Mouse (Mus musculus): ENCODE results near the gene Gm20388. TPM values are rescaled to one million over a fixed set of nuclear protein-coding genes. Genes with fewer than 3 reads are reported as not detected.

The Gm20388 gene
- polyA plus RNA-seq, 1 experiment from 2014 or later: not detected

- Histone ChIP-seq H3K4me2 (replicated peaks) (no peak overlapping the region), H3K4me3 (no peak overlapping the region), H3K27me3 (no peaks in the 10 kb centered on the region; the same call in 1 of the 2 replicates), H3K27ac (replicated peaks) (no peak overlapping the region), H3K9ac (replicated peaks) (no peak overlapping the region), H3K9me3 (no peaks in the 10 kb centered on the region), H3K4me1 (peaks cover 18% of the 10 kb centered on the region), H3K36me3 (no peaks in the 10 kb centered on the region)
- WGBS: 85% methylated on average over 4 of the region's 4 CpGs
- ATAC-seq (replicated peaks): no peak
Observed at GRCm38 (mm10) chr8:123329350-123329749, 3418.7 kb downstream of the Gm20388 start.

DNA sequence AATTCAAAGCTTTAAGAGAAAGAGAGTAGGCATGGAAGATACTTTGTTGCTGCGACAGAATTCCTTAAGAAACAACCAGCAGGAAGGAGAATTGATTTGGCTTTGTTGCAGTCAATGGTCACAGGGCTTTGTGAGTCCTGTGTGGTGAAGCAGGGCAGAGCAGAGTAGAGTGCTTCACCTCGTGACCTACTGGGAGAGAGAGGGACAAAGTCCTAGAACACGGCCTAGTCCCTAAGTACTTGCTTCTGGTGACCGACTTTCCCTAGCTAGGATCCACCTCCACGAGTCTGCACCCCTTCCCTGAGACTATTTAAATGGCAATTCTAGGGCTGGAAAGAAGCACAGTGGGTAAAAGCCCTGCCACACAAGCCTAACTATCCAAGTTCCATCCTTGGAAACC, 3419.3 kb downstream of the Gm20388 start:
- Histone ChIP-seq H3K9me3 (no peaks in the 10 kb centered on the region), H3K4me3 (no peak overlapping the region), H3K36me3 (no peaks in the 10 kb centered on the region), H3K27me3 (no peaks in the 10 kb centered on the region; the same call in 1 of the 2 replicates), H3K9ac (replicated peaks) (no peak overlapping the region), H3K4me1 (peaks cover 24% of the 10 kb centered on the region), H3K27ac (replicated peaks) (no peak overlapping the region), H3K4me2 (replicated peaks) (no peak overlapping the region)
- WGBS: 76% methylated on average over 5 of the region's 5 CpGs
- no peak for ATAC-seq (replicated peaks)

DNA sequence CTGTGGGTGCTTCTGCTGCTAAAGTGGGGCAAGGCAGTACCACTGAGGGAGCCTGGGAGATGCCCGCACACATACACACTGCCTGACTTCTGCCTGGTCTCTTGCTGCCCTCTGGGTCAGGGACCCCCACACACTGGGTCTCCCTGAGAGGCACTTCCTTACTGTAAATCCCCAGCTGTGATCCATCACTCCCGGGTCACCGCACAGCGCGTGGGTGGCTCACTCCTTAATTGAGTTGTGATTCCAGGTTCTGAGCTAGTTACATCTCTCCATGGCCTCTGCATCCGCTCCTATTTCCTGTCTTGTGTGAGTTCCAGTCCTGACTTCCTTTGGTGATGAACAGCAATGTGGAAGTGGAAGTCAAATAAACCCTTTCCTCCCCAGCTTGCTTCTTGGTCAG, 3420.1 kb downstream of the Gm20388 start:
- Histone ChIP-seq H3K36me3 (no peaks in the 10 kb centered on the region), H3K9me3 (no peaks in the 10 kb centered on the region), H3K4me1 (peaks cover 29% of the 10 kb centered on the region), H3K4me2 (replicated peaks) (no peak overlapping the region), H3K27ac (replicated peaks) (no peak overlapping the region), H3K27me3 (no peaks in the 10 kb centered on the region; the same call in 1 of the 2 replicates), H3K9ac (replicated peaks) (no peak overlapping the region), H3K4me3 (no peak overlapping the region)
- no peak for ATAC-seq (replicated peaks)
- WGBS: 90% methylated on average over 6 of the region's 6 CpGs

DNA sequence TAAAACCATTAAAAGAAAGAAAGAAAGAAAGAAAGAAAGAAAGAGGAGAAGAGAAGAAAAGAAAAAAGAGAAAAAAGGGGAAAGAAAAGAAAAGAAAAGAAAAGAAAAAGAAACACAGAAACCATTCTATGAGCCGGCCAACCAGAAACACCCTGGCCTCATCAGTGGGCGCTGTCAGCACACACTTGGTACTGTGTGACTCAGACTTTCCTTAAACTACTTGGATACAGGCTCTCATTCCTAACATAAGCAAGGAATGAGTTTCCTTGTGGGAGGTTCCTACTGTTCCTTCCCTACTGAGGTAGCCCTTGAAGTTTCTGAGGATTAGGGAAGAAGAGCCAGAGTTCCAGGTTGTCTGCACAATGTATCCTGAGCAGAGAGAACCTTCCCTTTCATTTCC, 3420.7 kb downstream of the Gm20388 start:
- no peak overlapping the region for H3K4me3 ChIP-seq

GRCm38 (mm10) chr8:123331810-123332209, 3421.2 kb downstream of the Gm20388 start:
- ATAC-seq (replicated peaks): peak; percentile 11
- no peaks in the 10 kb centered on the region; the same call in 1 of the 2 replicates for H3K27me3 ChIP-seq
- H3K9me3 ChIP-seq: no peaks in the 10 kb centered on the region
- peak overlapping the region; percentile 92 for H3K27ac ChIP-seq (replicated peaks)
- H3K4me3 ChIP-seq: peak overlapping the region; percentile 72
- peaks cover 30% of the 10 kb centered on the region for H3K4me1 ChIP-seq
- peak overlapping the region; percentile 64 for H3K4me2 ChIP-seq (replicated peaks)
- peak overlapping the region; percentile 82 for H3K9ac ChIP-seq (replicated peaks)
- 25% methylated on average over 8 of the region's 8 CpGs for WGBS
- H3K36me3 ChIP-seq: no peaks in the 10 kb centered on the region

More for the DNA sequence above, 3420.7 kb downstream of the Gm20388 start:
- ATAC-seq (replicated peaks): no peak
- Histone ChIP-seq H3K36me3 (no peaks in the 10 kb centered on the region), H3K27ac (replicated peaks) (peak overlapping the region; percentile 92), H3K4me2 (replicated peaks) (peak overlapping the region; percentile 64), H3K9ac (replicated peaks) (no peak overlapping the region), H3K9me3 (no peaks in the 10 kb centered on the region), H3K4me1 (peaks cover 30% of the 10 kb centered on the region), H3K27me3 (no peaks in the 10 kb centered on the region; the same call in 1 of the 2 replicates)
- WGBS: 83% methylated on average over 2 of the region's 2 CpGs

GRCm38 (mm10) chr8:123332262-123333090, 3421.8 kb downstream of the Gm20388 start, which contains the start of gene Spire2:
Gene Spire2 (plus strand): TSS chr8:123332713.
- H3K4me2 ChIP-seq (replicated peaks): peak within 1 kb of the TSS; percentile 64
- H3K27me3 ChIP-seq: no peaks in the 10 kb centered on the region; the same call in 1 of the 2 replicates
- peak within 1 kb of the TSS; percentile 82 for H3K9ac ChIP-seq (replicated peaks)
- peak within 1 kb of the TSS; percentile 72 for H3K4me3 ChIP-seq
- H3K36me3 ChIP-seq: no peaks in the 10 kb centered on the region
- H3K27ac ChIP-seq (replicated peaks): peak within 1 kb of the TSS; percentile 92
- H3K9me3 ChIP-seq: no peaks in the 10 kb centered on the region
- ATAC-seq (replicated peaks): peak; percentile 84
- H3K4me1 ChIP-seq: peaks cover 30% of the 10 kb centered on the region
- under 1% methylated on average over 79 of the region's 85 CpGs for WGBS

DNA sequence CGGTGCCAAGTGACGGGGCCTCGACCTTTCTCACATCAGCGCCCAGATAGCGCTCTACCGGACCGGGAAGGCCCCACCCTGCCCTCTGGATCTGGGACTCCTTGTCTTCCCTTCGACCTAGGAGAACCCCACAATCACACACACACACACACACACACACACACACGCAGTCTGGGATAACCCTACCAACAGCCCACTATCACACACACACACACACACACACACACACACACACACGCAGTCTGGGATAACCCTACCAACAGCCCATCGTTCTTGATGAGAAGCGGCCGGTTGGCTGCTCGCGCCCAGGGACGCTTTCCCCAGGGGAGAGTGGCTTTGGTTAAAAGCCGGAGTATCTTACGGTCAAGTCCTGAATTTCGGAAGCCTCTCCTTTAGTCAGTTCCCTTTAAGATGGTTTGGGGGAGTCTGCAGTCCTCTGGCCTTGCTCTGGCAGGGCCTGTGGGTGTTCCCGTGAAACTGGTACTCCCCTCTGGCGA, 3422.5 kb downstream of the Gm20388 start:
- peak overlapping the region; percentile 64 for H3K4me2 ChIP-seq (replicated peaks)
- H3K4me3 ChIP-seq: peak overlapping the region; percentile 72
- H3K36me3 ChIP-seq: no peaks in the 10 kb centered on the region
- no peaks in the 10 kb centered on the region; the same call in 1 of the 2 replicates for H3K27me3 ChIP-seq
- peaks cover 30% of the 10 kb centered on the region for H3K4me1 ChIP-seq
- H3K27ac ChIP-seq (replicated peaks): peak overlapping the region; percentile 92
- no peaks in the 10 kb centered on the region for H3K9me3 ChIP-seq
- 1% methylated on average over 19 of the region's 21 CpGs for WGBS
- peak; percentile 59 for ATAC-seq (replicated peaks)
- H3K9ac ChIP-seq (replicated peaks): peak overlapping the region; percentile 82

- ATAC-seq (replicated peaks): no peak
- peak overlapping the region; percentile 64 for H3K4me2 ChIP-seq (replicated peaks)
- H3K9me3 ChIP-seq: no peaks in the 10 kb centered on the region
- H3K27me3 ChIP-seq: no peaks in the 10 kb centered on the region; the same call in 1 of the 2 replicates
- peak overlapping the region; percentile 82 for H3K9ac ChIP-seq (replicated peaks)
- peaks cover 30% of the 10 kb centered on the region for H3K4me1 ChIP-seq
- H3K4me3 ChIP-seq: peak overlapping the region; percentile 72
- H3K36me3 ChIP-seq: no peaks in the 10 kb centered on the region
- peak overlapping the region; percentile 92 for H3K27ac ChIP-seq (replicated peaks)
- 3% methylated on average over 7 of the region's 7 CpGs for whole genome bisulfite sequencing
Observed at GRCm38 (mm10) chr8:123333864-123334263, 3423.2 kb downstream of the Gm20388 start.

GRCm38 (mm10) chr8:123334467-123334866, 3423.8 kb downstream of the Gm20388 start:
- Histone ChIP-seq H3K9ac (replicated peaks) (peak overlapping the region; percentile 82), H3K36me3 (no peaks in the 10 kb centered on the region), H3K27me3 (no peaks in the 10 kb centered on the region; the same call in 1 of the 2 replicates), H3K27ac (replicated peaks) (peak overlapping the region; percentile 92), H3K4me1 (peaks cover 30% of the 10 kb centered on the region), H3K4me3 (peak overlapping the region; percentile 72), H3K9me3 (no peaks in the 10 kb centered on the region), H3K4me2 (replicated peaks) (peak overlapping the region; percentile 64)
- WGBS: 11% methylated on average over 1 of the region's 1 CpGs
- ATAC-seq (replicated peaks): no peak

DNA sequence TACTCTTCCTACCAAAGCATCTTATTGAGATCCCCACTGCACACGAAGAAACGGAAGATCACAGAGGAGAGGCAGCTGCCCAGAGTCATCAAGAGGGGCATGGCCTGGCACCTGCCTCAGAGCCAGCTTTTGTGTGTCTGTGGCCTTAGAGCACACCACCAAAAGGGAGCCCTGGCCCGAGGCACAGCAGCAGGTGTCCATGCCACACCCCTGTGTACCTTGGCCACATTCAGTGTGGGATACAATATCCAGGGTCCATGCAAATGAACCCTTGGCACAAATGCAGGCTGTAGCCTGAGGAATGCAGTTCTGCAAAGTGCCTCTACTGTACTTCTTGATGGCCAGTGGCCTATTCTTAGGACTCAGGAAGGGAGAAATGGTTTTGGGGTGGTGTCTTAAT, 3426.8 kb downstream of the Gm20388 start:
- ATAC-seq (replicated peaks): no peak
- Histone ChIP-seq H3K4me3 (no peak overlapping the region), H3K27ac (replicated peaks) (no peak overlapping the region), H3K9ac (replicated peaks) (no peak overlapping the region), H3K27me3 (no peaks in the 10 kb centered on the region), H3K4me1 (peaks cover 24% of the 10 kb centered on the region), H3K9me3 (no peaks in the 10 kb centered on the region), H3K4me2 (replicated peaks) (no peak overlapping the region), H3K36me3 (no peaks in the 10 kb centered on the region)
- 83% methylated on average over 3 of the region's 3 CpGs for WGBS

- ATAC-seq (replicated peaks): no peak
- Histone ChIP-seq H3K4me2 (replicated peaks) (no peak overlapping the region), H3K36me3 (no peaks in the 10 kb centered on the region), H3K9ac (replicated peaks) (no peak overlapping the region), H3K4me3 (no peak overlapping the region), H3K4me1 (0 out of 2 replicates have a peak, but pooled peaks cover 9% of the 10 kb centered on the region), H3K9me3 (no peaks in the 10 kb centered on the region), H3K27me3 (no peaks in the 10 kb centered on the region), H3K27ac (replicated peaks) (no peak overlapping the region)
- 92% methylated on average over 4 of the region's 4 CpGs for whole genome bisulfite sequencing
Observed at GRCm38 (mm10) chr8:123340071-123340470, 3429.4 kb downstream of the Gm20388 start.

Measured in forebrain, embryonic 15.5 days (tissue).